Mouse (Mus musculus) splenic B cell, adult 2 months (primary cell): ENCODE data around the gene Rab20.
A peak's percentile ranks its signal among the peaks of the same experiment; 100 is the strongest.

Experiments used
- DNase-seq: peaks from one replicate; pipeline ENCODE4 v3.0.0-alpha.2; 2011; ENCODE audit warnings: low read depth, low spot score
- H3K27me3 ChIP-seq: 2 replicates; pipeline ENCODE4 v1.6.1; 2012; ENCODE audit warnings: mild to moderate bottlenecking, low read length, moderate library complexity, mixed read lengths; ENCODE audit not compliant: control insufficient read depth, poor library complexity, insufficient read depth, severe bottlenecking
- H3K36me3 ChIP-seq: 2 replicates; pipeline ENCODE4 v1.6.1; 2012; ENCODE audit warnings: mild to moderate bottlenecking, low read length, moderate library complexity, mixed read lengths; ENCODE audit not compliant: control insufficient read depth, poor library complexity, insufficient read depth, severe bottlenecking

Gene Rab20

DNA sequence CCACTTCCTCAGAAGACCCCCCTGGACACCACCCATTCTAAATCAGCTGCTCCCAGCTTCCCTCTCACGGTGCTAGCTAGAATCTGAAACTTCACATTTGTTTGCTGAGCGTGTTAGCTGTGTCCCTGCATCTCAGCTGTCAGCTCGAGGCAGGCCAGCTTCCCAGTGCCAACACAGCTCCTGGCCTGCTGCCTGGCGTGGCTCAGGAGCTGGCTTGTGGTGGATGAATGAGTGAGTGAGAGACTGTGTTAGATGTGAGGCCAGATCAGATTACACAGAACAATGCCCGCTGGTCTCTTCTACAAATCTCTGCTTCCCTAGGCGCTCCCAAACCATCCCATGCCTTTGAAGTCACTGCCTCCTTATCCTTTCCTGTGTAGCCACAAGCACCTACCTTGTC, 59.3 kb downstream of the Rab20 start:
- Histone ChIP-seq H3K27me3 (no peaks in the 10 kb centered on the region), H3K36me3 (no peaks in the 10 kb centered on the region)
- no peak for DNase-seq

DNA sequence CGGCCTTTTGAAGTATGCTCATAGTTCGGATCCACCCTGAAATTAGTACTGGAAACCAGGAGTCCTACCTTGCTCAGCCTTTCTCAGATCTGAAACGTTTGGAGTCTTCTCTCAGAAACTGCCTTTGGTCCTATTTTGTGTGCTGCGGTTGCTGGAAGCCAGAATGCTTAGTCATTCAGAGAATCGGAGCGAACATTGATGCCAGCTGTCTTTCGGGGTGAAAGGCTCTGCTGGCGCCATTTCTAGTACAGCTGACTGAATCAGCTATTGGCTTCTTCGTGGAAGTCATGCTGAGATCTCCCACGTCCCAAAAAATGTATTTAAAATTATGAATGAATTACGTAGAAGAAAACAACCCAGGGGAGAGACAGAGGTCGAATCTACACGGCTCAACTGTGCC, 60.7 kb downstream of the Rab20 start:
- no peaks in the 10 kb centered on the region for H3K27me3 ChIP-seq
- no peak for DNase-seq

GRCm38 (mm10) chr8:11415089-11415488, 63.4 kb downstream of the Rab20 start:
- no peaks in the 10 kb centered on the region for H3K27me3 ChIP-seq
- H3K36me3 ChIP-seq: no peaks in the 10 kb centered on the region
- DNase-seq: peak; percentile 25

More for the DNA sequence above, 60.7 kb downstream of the Rab20 start:
- H3K36me3 ChIP-seq: no peaks in the 10 kb centered on the region

DNA sequence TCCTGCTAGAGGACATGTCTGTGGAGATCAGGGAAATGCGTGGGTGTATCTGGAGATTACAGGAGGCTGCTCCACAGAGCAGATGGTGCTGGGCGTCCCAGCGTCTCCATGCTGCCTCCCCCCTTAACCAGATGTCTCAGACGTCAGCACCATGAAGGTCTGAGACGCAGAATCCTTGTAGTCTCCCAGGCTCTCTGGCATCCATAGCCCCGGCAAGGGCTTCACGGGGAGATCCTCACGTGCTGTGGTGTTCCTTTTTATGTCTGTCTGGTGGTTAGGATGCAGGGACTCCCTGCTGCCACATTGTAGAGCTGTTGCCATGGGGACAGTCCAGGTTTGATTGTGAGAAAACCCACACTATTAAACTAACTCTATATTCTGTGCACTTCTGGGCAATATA, 64.2 kb downstream of the Rab20 start:
- Histone ChIP-seq H3K27me3 (no peaks in the 10 kb centered on the region), H3K36me3 (no peaks in the 10 kb centered on the region)
- DNase-seq: no peak

DNA sequence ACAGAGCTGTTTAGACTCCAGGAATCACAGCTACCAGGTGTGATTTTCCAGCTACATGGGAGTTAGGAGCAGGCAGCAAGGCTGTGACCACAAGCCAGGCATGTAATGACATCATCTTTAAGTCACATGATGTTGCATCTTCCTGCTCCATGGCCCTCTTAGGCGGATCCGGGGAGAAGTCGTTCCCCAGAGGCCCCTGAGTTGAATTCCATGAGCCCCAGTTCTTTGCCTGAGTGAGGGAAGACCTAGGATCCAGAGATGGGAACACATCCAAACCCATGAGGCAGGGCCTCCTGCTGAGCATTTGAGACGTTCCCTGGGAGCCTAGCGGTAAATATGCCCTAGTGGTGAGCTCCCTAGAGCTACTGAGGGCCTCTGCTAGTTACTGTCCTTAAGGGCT, 66.1 kb downstream of the Rab20 start:
- DNase-seq: no peak
- H3K27me3 ChIP-seq: no peaks in the 10 kb centered on the region
- H3K36me3 ChIP-seq: no peaks in the 10 kb centered on the region

DNA sequence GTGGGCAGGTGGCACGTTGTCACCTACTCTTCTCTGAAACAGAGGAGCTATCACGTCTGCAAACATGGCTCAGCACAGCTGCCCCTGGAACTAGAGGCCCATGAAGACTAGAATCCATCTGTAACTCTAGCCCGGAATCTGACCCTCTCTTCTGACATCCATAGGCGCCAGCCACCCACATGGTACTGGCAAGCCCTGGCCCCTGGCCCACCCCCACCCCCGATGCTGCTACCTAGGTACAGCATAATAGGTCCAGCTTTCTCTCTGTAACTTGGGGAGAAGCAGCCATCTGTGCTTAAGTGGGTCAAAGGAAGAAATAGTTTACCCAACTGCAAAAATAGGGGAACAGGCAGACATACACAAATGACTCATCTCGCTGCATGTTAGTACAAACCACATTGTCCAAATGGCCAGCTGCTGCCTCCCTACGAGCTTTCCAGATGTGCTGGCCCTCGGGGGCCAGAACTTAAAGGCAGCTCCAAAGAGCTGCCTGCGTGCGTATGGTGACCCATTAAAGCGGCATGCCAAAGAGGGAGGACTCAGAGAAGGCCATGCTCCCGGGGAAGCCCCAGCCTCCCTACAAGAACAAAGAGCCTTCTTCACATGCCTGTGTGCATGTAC, 66.9 kb downstream of the Rab20 start:
- Histone ChIP-seq H3K36me3 (no peaks in the 10 kb centered on the region), H3K27me3 (no peaks in the 10 kb centered on the region)
- DNase-seq: no peak

DNA sequence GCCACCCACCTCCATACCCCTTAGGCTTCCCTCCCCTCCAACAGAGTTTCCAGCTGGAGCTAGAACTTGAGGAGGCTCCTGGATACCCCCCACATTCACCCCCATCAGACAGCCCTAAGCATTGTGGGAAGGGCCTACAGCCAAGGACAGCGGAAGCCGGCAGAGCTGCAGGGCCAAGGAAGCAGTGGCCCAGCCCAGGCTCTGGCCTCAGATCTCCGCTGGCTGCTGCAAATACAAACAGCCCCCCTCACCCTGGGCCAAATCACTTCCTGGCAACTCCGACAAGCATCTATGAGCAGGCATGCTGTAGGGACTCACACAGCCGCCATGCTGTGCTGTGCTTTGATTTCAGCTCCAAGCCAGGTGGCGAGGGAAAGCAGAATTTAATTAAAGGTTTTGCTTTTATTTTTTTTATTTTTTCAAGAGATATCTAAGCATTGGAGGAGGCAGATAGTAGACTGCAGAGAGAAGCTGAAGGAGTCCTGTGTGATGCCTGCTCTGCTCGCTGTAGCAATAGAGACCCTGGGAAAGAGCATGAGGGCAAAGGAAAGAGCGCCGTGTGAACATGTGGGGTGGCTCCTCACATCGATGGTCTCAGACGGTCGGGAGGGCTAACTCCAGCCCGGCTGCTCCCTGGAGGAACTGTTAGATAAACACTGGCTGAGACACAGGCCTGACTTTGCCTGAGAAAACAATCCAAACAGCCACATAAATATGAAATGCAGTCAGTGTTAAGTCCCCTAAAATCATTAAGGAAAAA, 72.6 kb downstream of the Rab20 start:
- Histone ChIP-seq H3K27me3 (no peaks in the 10 kb centered on the region), H3K36me3 (no peaks in the 10 kb centered on the region)
- no peak for DNase-seq

DNA sequence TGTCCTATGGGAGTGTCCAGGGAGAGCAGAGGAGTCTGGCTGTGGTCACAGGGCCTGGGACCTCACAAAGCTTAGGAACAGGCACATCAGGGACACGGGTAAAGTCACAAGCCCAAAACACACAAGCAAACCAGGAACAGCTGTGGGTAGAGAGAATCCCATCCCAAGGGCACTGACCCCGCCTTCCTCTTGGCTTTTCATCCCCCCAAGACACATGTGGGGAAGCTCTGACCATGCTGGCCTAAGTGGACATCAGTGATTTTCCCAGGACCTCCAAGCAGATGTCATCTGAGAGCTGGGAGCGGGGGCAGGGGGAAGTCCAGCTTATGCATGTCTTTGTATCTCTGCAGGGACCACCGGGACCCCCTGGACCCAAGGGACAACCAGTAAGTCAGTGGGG, 73.9 kb downstream of the Rab20 start:
- Histone ChIP-seq H3K27me3 (no peaks in the 10 kb centered on the region), H3K36me3 (no peaks in the 10 kb centered on the region)
- no peak for DNase-seq

GRCm38 (mm10) chr8:11403813-11404212, 74.7 kb downstream of the Rab20 start:
- H3K36me3 ChIP-seq: no peaks in the 10 kb centered on the region
- no peak for DNase-seq
- H3K27me3 ChIP-seq: no peaks in the 10 kb centered on the region
